Mouse (Mus musculus) erythroblast, embryonic 14.5 days (primary cell): Measurements from ENCODE around the gene Ap1m1. TPM values are rescaled to one million over a fixed set of nuclear protein-coding genes. Genes with fewer than 3 reads are reported as not detected.

Experiments
- H3K27me3 ChIP-seq: 2 replicates; pipeline ENCODE4 v1.6.1; 2012; ENCODE audit warnings: inconsistent platforms; ENCODE audit not compliant: control insufficient read depth
- H3K36me3 ChIP-seq: 2 replicates; pipeline ENCODE4 v1.6.1; 2012; ENCODE audit warnings: mild to moderate bottlenecking, inconsistent platforms; ENCODE audit not compliant: control insufficient read depth
- H3K4me1 ChIP-seq: 2 replicates; pipeline ENCODE4 v1.6.1; 2012; ENCODE audit warnings: inconsistent platforms; ENCODE audit not compliant: control insufficient read depth
- H3K4me3 ChIP-seq: replicated peaks from 2 replicates; pipeline ENCODE3; 2012; ENCODE audit warnings: moderate library complexity, mild to moderate bottlenecking, inconsistent platforms
- H3K9me3 ChIP-seq: 2 replicates; pipeline ENCODE4 v1.6.1; 2012; ENCODE audit warnings: low read length, inconsistent platforms, mixed read lengths; ENCODE audit not compliant: control insufficient read depth
- GATA1 ChIP-seq: IDR thresholded peaks from 2 replicates; pipeline ENCODE4 v1.6.1; 2012; ENCODE audit warnings: low read length, inconsistent platforms, mixed read lengths
- TAL1 ChIP-seq: IDR thresholded peaks from 3 replicates; pipeline ENCODE4 v1.6.1; 2012; ENCODE audit warnings: low read length, inconsistent platforms, mixed read lengths
- polyA plus RNA-seq: library from polyadenylated mRNA; stranded (reverse); fragments of >175 nt; gene quantifications from 2 replicates; pipeline ENCODE4 v1.2.3, GENCODE M21; 2012

The Ap1m1 gene
- polyA plus RNA-seq: 15.3 and 18.4 TPM in 2 replicates

GRCm38 (mm10) chr8:72239499-72240402 is at the start of gene Ap1m1:
Gene Ap1m1, plus strand, starts transcription at chr8:72240018.
- peaks cover 44% of the 10 kb centered on the region for H3K4me1 ChIP-seq
- H3K9me3 ChIP-seq: no peaks in the 10 kb centered on the region
- H3K27me3 ChIP-seq: no peaks in the 10 kb centered on the region
- TF ChIP-seq TAL1 (no peak), GATA1 (peak; percentile 87)
- H3K4me3 ChIP-seq: peak within 1 kb of the TSS; percentile 97
- peaks cover 28% of the 10 kb centered on the region for H3K36me3 ChIP-seq

- H3K27me3 ChIP-seq: no peaks in the 10 kb centered on the region
- no peak for TF ChIP-seq TAL1
- no peak for TF ChIP-seq GATA1
- no peaks in the 10 kb centered on the region for H3K9me3 ChIP-seq
- H3K36me3 ChIP-seq: no peaks in the 10 kb centered on the region
- H3K4me1 ChIP-seq: no peaks in the 10 kb centered on the region
- H3K4me3 ChIP-seq: no peak overlapping the region
Measured at GRCm38 (mm10) chr8:72190215-72190539, 49.6 kb upstream of the Ap1m1 start.

GRCm38 (mm10) chr8:72192065-72192464 is 47.8 kb upstream of the Ap1m1 start:
- no peaks in the 10 kb centered on the region for H3K9me3 ChIP-seq
- H3K36me3 ChIP-seq: no peaks in the 10 kb centered on the region
- no peaks in the 10 kb centered on the region for H3K4me1 ChIP-seq
- no peak for TF ChIP-seq GATA1
- TF ChIP-seq TAL1: no peak
- H3K4me3 ChIP-seq: no peak overlapping the region
- no peaks in the 10 kb centered on the region for H3K27me3 ChIP-seq

GRCm38 (mm10) chr8:72197997-72198396 is 41.8 kb upstream of the Ap1m1 start:
- Histone ChIP-seq H3K9me3 (peaks cover 4% of the 10 kb centered on the region), H3K27me3 (no peaks in the 10 kb centered on the region), H3K36me3 (no peaks in the 10 kb centered on the region), H3K4me3 (no peak overlapping the region), H3K4me1 (peaks cover 2% of the 10 kb centered on the region; the same call in 1 of the 2 replicates)
- TF ChIP-seq GATA1: no peak

- TF ChIP-seq TAL1 (no peak), GATA1 (no peak)
- Histone ChIP-seq H3K4me3 (no peak overlapping the region), H3K36me3 (no peaks in the 10 kb centered on the region)
Measured at GRCm38 (mm10) chr8:72208582-72208981, 31.2 kb upstream of the Ap1m1 start.

GRCm38 (mm10) chr8:72210222-72210621 is 29.6 kb upstream of the Ap1m1 start:
- TF ChIP-seq GATA1 (no peak), TAL1 (no peak)
- no peaks in the 10 kb centered on the region; the same call in 1 of the 2 replicates for H3K4me1 ChIP-seq
- peaks cover 16% of the 10 kb centered on the region for H3K27me3 ChIP-seq
- H3K36me3 ChIP-seq: no peaks in the 10 kb centered on the region
- H3K9me3 ChIP-seq: no peaks in the 10 kb centered on the region
- H3K4me3 ChIP-seq: no peak overlapping the region

More at GRCm38 (mm10) chr8:72208582-72208981, 31.2 kb upstream of the Ap1m1 start:
- H3K9me3 ChIP-seq: no peaks in the 10 kb centered on the region
- peaks cover 9% of the 10 kb centered on the region for H3K27me3 ChIP-seq
- H3K4me1 ChIP-seq: no peaks in the 10 kb centered on the region; the same call in 1 of the 2 replicates

GRCm38 (mm10) chr8:72210710-72211109 is 29.1 kb upstream of the Ap1m1 start:
- Histone ChIP-seq H3K4me1 (no peaks in the 10 kb centered on the region; the same call in 1 of the 2 replicates), H3K27me3 (peaks cover 18% of the 10 kb centered on the region), H3K9me3 (no peaks in the 10 kb centered on the region), H3K4me3 (no peak overlapping the region), H3K36me3 (no peaks in the 10 kb centered on the region)
- TF ChIP-seq GATA1: no peak
- TF ChIP-seq TAL1: no peak

GRCm38 (mm10) chr8:72211846-72212245 is 28.0 kb upstream of the Ap1m1 start:
- no peak overlapping the region for H3K4me3 ChIP-seq
- H3K9me3 ChIP-seq: no peaks in the 10 kb centered on the region
- no peaks in the 10 kb centered on the region; the same call in 1 of the 2 replicates for H3K4me1 ChIP-seq
- TF ChIP-seq GATA1: no peak
- TF ChIP-seq TAL1: no peak
- H3K27me3 ChIP-seq: peaks cover 19% of the 10 kb centered on the region
- H3K36me3 ChIP-seq: no peaks in the 10 kb centered on the region

GRCm38 (mm10) chr8:72212751-72213150 is 27.1 kb upstream of the Ap1m1 start, which contains the start of gene Cib3:
Gene Cib3, minus strand, starts transcription at chr8:72212837.
- H3K27me3 ChIP-seq: peaks cover 20% of the 10 kb centered on the region
- no peak for TF ChIP-seq GATA1
- TF ChIP-seq TAL1: no peak
- H3K9me3 ChIP-seq: no peaks in the 10 kb centered on the region
- no peaks in the 10 kb centered on the region for H3K36me3 ChIP-seq
- H3K4me1 ChIP-seq: no peaks in the 10 kb centered on the region; the same call in 1 of the 2 replicates
- H3K4me3 ChIP-seq: no peak within 1 kb of the TSS
